Mouse (Mus musculus) CH12.LX (cell line): ENCODE measurements around the gene Gstp2. TPM values are rescaled to one million over a fixed set of nuclear protein-coding genes. Genes with fewer than 3 reads are reported as not detected.

Source experiments
- DNase-seq: peaks from one replicate; pipeline ENCODE4 v3.0.0-alpha.2; 2013; ENCODE audit errors: extremely low read depth
- H3K27ac ChIP-seq: 2 replicates; pipeline ENCODE4 v1.5.1; 2012; ENCODE audit warnings: low read depth, mild to moderate bottlenecking, control low read depth, moderate library complexity; ENCODE audit not compliant: insufficient read depth
- H3K27me3 ChIP-seq: replicated peaks from 2 replicates; pipeline ENCODE3; 2012; ENCODE audit warnings: inconsistent platforms
- H3K36me3 ChIP-seq, 2 experiments: replicated peaks in 1 of 2; 2 replicates each; pipeline versions ENCODE3 to v1.6.1; 2012; ENCODE audit warnings: inconsistent platforms in 1 of 2, low read length in 1 of 2, mild to moderate bottlenecking in 1 of 2, mixed read lengths in 1 of 2, moderate library complexity in 1 of 2; ENCODE audit not compliant: control insufficient read depth in 1 of 2, insufficient read depth in 1 of 2
- H3K4me1 ChIP-seq, 2 experiments: 2 replicates each; pipeline ENCODE4 v1.6.1; 2012; ENCODE audit warnings: inconsistent platforms in 1 of 2, moderate library complexity in 1 of 2; ENCODE audit not compliant: insufficient read depth in 2 of 2, control insufficient read depth in 1 of 2
- H3K4me2 ChIP-seq: 2 replicates; pipeline ENCODE4 v1.6.1; 2012; ENCODE audit warnings: low read depth, mild to moderate bottlenecking, control low read depth; ENCODE audit not compliant: poor library complexity, insufficient read depth, severe bottlenecking
- H3K4me3 ChIP-seq, 3 experiments: fragments of 150-350 bp in 1 of 3; sonication (generic) in 1 of 3; replicated peaks in 1 of 3; 2 replicates each; pipeline versions ENCODE3 to v1.5.1; 2011 to 2012; ENCODE audit warnings: low read depth in 2 of 3, low read length in 2 of 3, mild to moderate bottlenecking in 2 of 3, moderate library complexity in 2 of 3, control low read depth in 1 of 3, improper control_type of control experiment in 1 of 3, inconsistent platforms in 1 of 3, mixed read lengths in 1 of 3; ENCODE audit not compliant: poor library complexity in 1 of 3
- H3K79me2 ChIP-seq: replicated peaks from 2 replicates; pipeline ENCODE4 v1.6.1; 2012; ENCODE audit warnings: mild to moderate bottlenecking, moderate library complexity; ENCODE audit not compliant: control insufficient read depth, poor library complexity, insufficient read depth, severe bottlenecking; ENCODE audit errors: extremely low read depth
- H3K9ac ChIP-seq: 2 replicates; pipeline ENCODE4 v1.6.1; 2012; ENCODE audit warnings: low read depth, mild to moderate bottlenecking, control low read depth, moderate library complexity; ENCODE audit not compliant: insufficient read depth
- H3K9me3 ChIP-seq: replicated peaks from 2 replicates; pipeline ENCODE3; 2012; ENCODE audit warnings: low read length, inconsistent platforms, mixed read lengths
- BHLHE40 ChIP-seq: IDR thresholded peaks from 2 replicates; pipeline ENCODE4 v1.6.1; 2011; ENCODE audit warnings: mild to moderate bottlenecking, low read depth, low read length, improper control_type of control experiment
- CHD2 ChIP-seq: IDR thresholded peaks from 2 replicates; pipeline ENCODE4 v1.6.1; 2011; ENCODE audit warnings: low read length, improper control_type of control experiment
- CTCF ChIP-seq, 2 experiments: IDR thresholded peaks in 1 of 2; conservative IDR thresholded peaks in 1 of 2; 2 replicates each; pipeline ENCODE4 v1.5.1; 2011 to 2012; ENCODE audit warnings: low read depth in 2 of 2, low read length in 2 of 2, improper control_type of control experiment in 1 of 2, inconsistent platforms in 1 of 2, mild to moderate bottlenecking in 1 of 2, moderate library complexity in 1 of 2
- ELF1 ChIP-seq: IDR thresholded peaks from 2 replicates; pipeline ENCODE4 v1.6.1; 2014; ENCODE audit warnings: low read depth, mild to moderate bottlenecking, inconsistent platforms, low read length, improper control_type of control experiment
- EP300 ChIP-seq: IDR thresholded peaks from 2 replicates; pipeline ENCODE4 v1.6.1; 2011; ENCODE audit warnings: low read length, improper control_type of control experiment
- ETS1 ChIP-seq: conservative IDR thresholded peaks from 2 replicates; pipeline ENCODE4 v1.6.1; 2012; ENCODE audit warnings: low read depth, mild to moderate bottlenecking, inconsistent platforms, low read length, improper control_type of control experiment, moderate library complexity
- HCFC1 ChIP-seq: IDR thresholded peaks from 2 replicates; pipeline ENCODE4 v1.6.1; 2012; ENCODE audit warnings: low read depth, mild to moderate bottlenecking, inconsistent platforms, low read length, improper control_type of control experiment
- IRF4 ChIP-seq: IDR thresholded peaks from 2 replicates; pipeline ENCODE4 v1.6.1; 2014; ENCODE audit warnings: low read depth, mild to moderate bottlenecking, inconsistent platforms, low read length, improper control_type of control experiment
- JUN ChIP-seq: IDR thresholded peaks from 2 replicates; pipeline ENCODE4 v1.6.1; 2011; ENCODE audit warnings: low read depth, mild to moderate bottlenecking, low read length, improper control_type of control experiment, moderate library complexity; ENCODE audit not compliant: insufficient read depth
- KAT2A ChIP-seq: IDR thresholded peaks from 2 replicates; pipeline ENCODE4 v1.6.1; 2012; ENCODE audit warnings: low read length, improper control_type of control experiment, inconsistent platforms; ENCODE audit not compliant: insufficient replicate concordance
- MAX ChIP-seq: IDR thresholded peaks from 2 replicates; pipeline ENCODE4 v1.6.1; 2011; ENCODE audit warnings: low read length, improper control_type of control experiment
- MEF2A ChIP-seq: IDR thresholded peaks from 2 replicates; pipeline ENCODE4 v1.6.1; 2014; ENCODE audit warnings: low read depth, mild to moderate bottlenecking, inconsistent platforms, low read length, improper control_type of control experiment, borderline replicate concordance
- MXI1 ChIP-seq: IDR thresholded peaks from 2 replicates; pipeline ENCODE4 v1.6.1; 2011; ENCODE audit warnings: mild to moderate bottlenecking, low read depth, low read length, improper control_type of control experiment
- MYC ChIP-seq: IDR thresholded peaks from 2 replicates; pipeline ENCODE4 v1.6.1; 2011; ENCODE audit warnings: low read depth, mild to moderate bottlenecking, improper control_type of control experiment, low read length
- NELFE ChIP-seq: IDR thresholded peaks from 2 replicates; pipeline ENCODE4 v1.6.1; 2011; ENCODE audit warnings: low read depth, low read length, improper control_type of control experiment
- NRF1 ChIP-seq: IDR thresholded peaks from 2 replicates; pipeline ENCODE4 v1.6.1; 2014; ENCODE audit warnings: low read depth, mild to moderate bottlenecking, inconsistent platforms, low read length, improper control_type of control experiment, moderate library complexity
- PAX5 ChIP-seq: IDR thresholded peaks from 2 replicates; pipeline ENCODE4 v1.6.1; 2012; ENCODE audit warnings: low read length, inconsistent platforms, mixed read lengths
- POLR2A ChIP-seq: IDR thresholded peaks from 2 replicates; pipeline ENCODE4 v1.6.1; 2011; ENCODE audit warnings: low read depth, mild to moderate bottlenecking, improper control_type of control experiment, low read length
- RCOR1 ChIP-seq: conservative IDR thresholded peaks from 2 replicates; pipeline ENCODE4 v1.6.1; 2012; ENCODE audit warnings: low read depth, mild to moderate bottlenecking, inconsistent platforms, low read length, improper control_type of control experiment
- SIN3A ChIP-seq: IDR thresholded peaks from 2 replicates; pipeline ENCODE4 v1.6.1; 2012; ENCODE audit warnings: low read length, improper control_type of control experiment, inconsistent platforms
- SMC3 ChIP-seq: IDR thresholded peaks from 2 replicates; pipeline ENCODE4 v1.6.1; 2011; ENCODE audit warnings: low read depth, low read length, improper control_type of control experiment
- USF1 ChIP-seq: IDR thresholded peaks from 2 replicates; pipeline ENCODE4 v1.6.1; 2014; ENCODE audit warnings: low read depth, mild to moderate bottlenecking, inconsistent platforms, low read length, improper control_type of control experiment
- USF2 ChIP-seq: conservative IDR thresholded peaks from 2 replicates; pipeline ENCODE4 v1.6.1; 2011; ENCODE audit warnings: low read depth, low read length, improper control_type of control experiment
- ZC3H11A ChIP-seq: IDR thresholded peaks from 2 replicates; pipeline ENCODE4 v1.6.1; 2012; ENCODE audit warnings: low read depth, mild to moderate bottlenecking, inconsistent platforms, low read length, improper control_type of control experiment
- ZMIZ1 ChIP-seq: IDR thresholded peaks from 2 replicates; pipeline ENCODE4 v1.6.1; 2012; ENCODE audit warnings: low read depth, mild to moderate bottlenecking, inconsistent platforms, low read length, improper control_type of control experiment
- dilution Hi-C: fragments of 300-500 bp; cut with MboI; formaldehyde crosslinking; loops from 2 replicates; pipeline ENCODE4 v1.14.3; 2020; ENCODE audit warnings: low sequenced_read_pairs; ENCODE audit not compliant: extremely low pct_unique_long_range_greater_than_20kb, extremely low pct_ligation_motif_present
- in situ Hi-C: fragments of 300-500 bp; cut with MboI; formaldehyde crosslinking; loops from 3 replicates; pipeline ENCODE4 v1.14.3; 2019; ENCODE audit warnings: low sequenced_read_pairs, low pct_ligation_motif_present, low pct_unique_long_range_greater_than_20kb, mixed read lengths
- polyA plus RNA-seq: library from polyadenylated mRNA; unstranded; fragments of >175 nt; gene quantifications from 2 replicates; pipeline ENCODE4 v1.2.1, GENCODE M21; 2012; ENCODE audit warnings: low read depth; ENCODE audit not compliant: insufficient read length
- total RNA-seq, 2 experiments: library from RNA; depleted of rRNA; stranded (reverse); fragments of 300-350 nt in 1 of 2; fragments of >200 nt in 1 of 2; gene quantifications; 2 replicates each; pipeline ENCODE4 v1.2.3; 2012 to 2014

The Gstp2 gene
- total and polyA plus RNA-seq, 3 experiments = 1.4 to 21.1 TPM; not detected in 1

DNA sequence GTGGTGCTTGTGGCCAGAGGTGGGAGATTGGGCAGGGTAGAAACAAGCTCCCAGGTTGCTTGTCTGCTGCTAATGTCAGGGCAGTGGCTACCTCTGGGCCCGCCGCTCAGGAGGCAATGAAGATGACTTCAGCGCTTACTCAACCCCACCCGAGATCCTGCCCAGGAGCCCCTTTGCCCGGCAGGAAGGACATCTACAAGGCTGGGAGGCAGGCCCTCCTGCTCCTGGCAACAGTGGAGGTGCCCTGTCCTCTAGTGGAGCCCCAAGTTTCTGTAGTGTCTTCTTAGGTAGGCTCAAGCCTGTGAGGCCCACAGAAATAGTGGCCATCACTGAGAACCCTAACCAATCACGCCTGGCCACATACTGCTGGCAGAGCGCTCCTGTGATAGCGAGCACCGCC is 40.7 kb downstream of the Gstp2 start:
- DNase-seq = no peak
- Histone ChIP-seq H3K4me3 (no peak overlapping the region), H3K4me1 (peaks cover 5 to 12% of the 10 kb centered on the region in 2 experiments), H3K27me3 (no peaks in the 10 kb centered on the region), H3K36me3 (peaks cover 53 to 81% of the 10 kb centered on the region in 2 experiments), H3K9me3 (no peaks in the 10 kb centered on the region), H3K27ac (no peak overlapping the region), H3K4me2 (no peak overlapping the region), H3K79me2 (no peaks in the 10 kb centered on the region), H3K9ac (no peak overlapping the region)
- TF ChIP-seq ETS1 = no peak
- no peak for TF ChIP-seq PAX5
- TF ChIP-seq KAT2A = no peak
- TF ChIP-seq ZMIZ1 = no peak
- no peak for TF ChIP-seq MAX
- TF ChIP-seq POLR2A = no peak
- TF ChIP-seq CTCF (conservative IDR thresholded peaks at IDR 0.05 in 1 of 2, IDR thresholded peaks at IDR 0.05 in 1 of 2; ENCODE audit: low read depth in 2 of 2, low read length in 2 of 2) = no peak
- no peak for TF ChIP-seq SMC3
- no peak for TF ChIP-seq MXI1
- TF ChIP-seq MEF2A = no peak
- no peak for TF ChIP-seq BHLHE40
- no peak for TF ChIP-seq RCOR1
- no peak for TF ChIP-seq SIN3A
- TF ChIP-seq MYC = no peak
- TF ChIP-seq HCFC1 = no peak
- TF ChIP-seq NRF1 = no peak
- no peak for TF ChIP-seq CHD2
- no peak for TF ChIP-seq NELFE
- no peak for TF ChIP-seq JUN
- TF ChIP-seq EP300 = no peak
- dilution Hi-C loops (no loop called here), in situ Hi-C loops (no loop called here)

DNA sequence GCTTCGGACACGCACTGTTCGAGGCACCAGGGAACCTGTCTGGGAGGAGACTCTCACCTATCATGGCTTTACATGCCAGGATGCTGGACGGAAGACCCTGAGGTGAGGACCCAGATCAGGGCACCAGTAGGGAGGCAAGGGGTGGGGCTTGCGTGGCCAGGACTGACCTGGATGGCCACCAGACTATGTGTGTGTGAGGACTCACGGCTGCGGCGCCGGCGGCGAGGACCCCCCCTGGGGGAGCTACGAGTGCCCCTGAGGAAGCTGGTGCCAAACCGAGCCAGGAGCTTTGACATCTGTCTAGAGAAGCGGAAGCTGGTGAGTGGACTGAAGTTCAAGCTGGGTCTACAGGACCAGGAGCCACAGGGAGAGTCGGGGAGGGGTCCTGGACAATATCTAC is 41.5 kb downstream of the Gstp2 start:
- H3K9me3 ChIP-seq = no peaks in the 10 kb centered on the region
- dilution Hi-C loops = no loop called here
- no peak for TF ChIP-seq SMC3
- TF ChIP-seq ZC3H11A = no peak
- TF ChIP-seq ELF1 = no peak
- no peak for TF ChIP-seq USF2
- no peak for TF ChIP-seq JUN
- TF ChIP-seq USF1 = no peak
- no peak for TF ChIP-seq CHD2
- no peak for TF ChIP-seq IRF4
- H3K4me3 ChIP-seq = no peak overlapping the region
- peaks cover 8 to 17% of the 10 kb centered on the region in 2 experiments for H3K4me1 ChIP-seq
- H3K79me2 ChIP-seq = no peaks in the 10 kb centered on the region
- no peaks in the 10 kb centered on the region for H3K27me3 ChIP-seq
- no peak for DNase-seq
- no peak overlapping the region for H3K9ac ChIP-seq
- peaks cover 45 to 73% of the 10 kb centered on the region in 2 experiments for H3K36me3 ChIP-seq
- no peak overlapping the region for H3K4me2 ChIP-seq
- in situ Hi-C loops = no loop called here
- no peak overlapping the region for H3K27ac ChIP-seq
